Mouse (Mus musculus) colon, adult 2 months (tissue): ENCODE data around the gene Tmem50a. TPM values are rescaled to one million over a fixed set of nuclear protein-coding genes. Genes with fewer than 3 reads are reported as not detected.

Source experiments
- polyA plus RNA-seq: library from polyadenylated mRNA; depleted of rRNA; stranded (reverse); fragments of >200 nt; gene quantifications from 2 replicates; pipeline ENCODE4 v1.2.3, GENCODE M21; 2012; rRNA removed

Tmem50a gene
- 55.8 and 71.6 TPM in 2 replicates for polyA plus RNA-seq

GRCm38 (mm10) chr4:134914864-134915209 is at the start of gene Tmem50a:
Tmem50a (minus strand) TSS chr4:134915024.

GRCm38 (mm10) chr4:134930684-134931481 is 16.1 kb upstream of the Tmem50a start, which contains the start of gene Syf2:
Syf2 (plus strand) TSS chr4:134930898.

GRCm38 (mm10) chr4:134923258-134924018 is 8.6 kb upstream of the Tmem50a start, which contains the start of gene Rsrp1:
Rsrp1 (plus strand) TSS chr4:134923592.

GRCm38 (mm10) chr4:134863937-134864729 is 50.7 kb downstream of the Tmem50a start, which contains the start of gene Rhd:
Rhd (plus strand) TSS chr4:134864536.

GRCm38 (mm10) chr4:134853259-134853636 is 61.6 kb downstream of the Tmem50a start, which contains the start of gene Maco1:
Maco1 (minus strand) TSS chr4:134853345.

Other genes with a start within 250 kb of the Tmem50a start
- gene Man1c1, start 210.7 kb downstream of the Tmem50a start, polyA plus RNA-seq, result 4.9 and 5.4 TPM in 2 replicates
- gene Ldlrap1, start 147.0 kb downstream of the Tmem50a start, polyA plus RNA-seq, result 12.7 and 13.4 TPM in 2 replicates
- 9.7 and 14.4 TPM in 2 replicates for gene Maco1, start 61.7 kb downstream of the Tmem50a start, polyA plus RNA-seq
- 0.07 and 0.14 TPM in 2 replicates for gene Rhd, start 50.5 kb downstream of the Tmem50a start, polyA plus RNA-seq
- 947 and 1,179 TPM in 2 replicates for gene Rsrp1, start 8.6 kb upstream of the Tmem50a start, polyA plus RNA-seq
- 13.4 and 15.6 TPM in 2 replicates for gene Syf2, start 15.9 kb upstream of the Tmem50a start, polyA plus RNA-seq
- gene Runx3, start 205.6 kb upstream of the Tmem50a start, polyA plus RNA-seq, result 2.5 and 3.0 TPM in 2 replicates